Mouse (Mus musculus) MEL (cell line): ENCODE measurements around the gene Grcc10. TPM values are rescaled to one million over a fixed set of nuclear protein-coding genes. Genes with fewer than 3 reads are reported as not detected.

ENCODE experiments used
- DNase-seq: peaks from one replicate; pipeline ENCODE4 v3.0.0; 2011; ENCODE audit warnings: low read depth, low spot score
- H3K27ac ChIP-seq: 2 replicates; pipeline ENCODE4 v1.5.1; 2012; ENCODE audit warnings: low read depth, mild to moderate bottlenecking, control low read depth, low read length, moderate library complexity; ENCODE audit not compliant: control insufficient read depth
- H3K27me3 ChIP-seq, 2 experiments: fragments of 150-350 bp in 1 of 2; sonication (generic) in 1 of 2; 2 replicates each; pipeline ENCODE4 v1.6.1; 2012; ENCODE audit warnings: low read length in 2 of 2, mild to moderate bottlenecking in 2 of 2, improper control_type of control experiment in 1 of 2, moderate library complexity in 1 of 2; ENCODE audit not compliant: insufficient read depth in 2 of 2, control insufficient read depth in 1 of 2
- H3K36me3 ChIP-seq, 2 experiments: 2 replicates each; pipeline ENCODE4 v1.6.1; 2012 to 2014; ENCODE audit warnings: low read length in 2 of 2, improper control_type of control experiment in 1 of 2, inconsistent platforms in 1 of 2, mild to moderate bottlenecking in 1 of 2; ENCODE audit not compliant: insufficient read depth in 2 of 2, control insufficient read depth in 1 of 2
- H3K4me1 ChIP-seq, 2 experiments: fragments of 150-350 bp in 1 of 2; sonication (generic) in 1 of 2; 2 replicates each; pipeline ENCODE4 v1.6.1; 2012; ENCODE audit warnings: low read length in 2 of 2, improper control_type of control experiment in 1 of 2, mild to moderate bottlenecking in 1 of 2; ENCODE audit not compliant: insufficient read depth in 2 of 2, control insufficient read depth in 1 of 2
- H3K4me3 ChIP-seq, 2 experiments: fragments of 150-350 bp in 1 of 2; sonication (generic) in 1 of 2; 2 replicates each; pipeline ENCODE4 v1.5.1; 2012; ENCODE audit warnings: low read depth in 2 of 2, low read length in 2 of 2, mild to moderate bottlenecking in 2 of 2, moderate library complexity in 2 of 2, control low read depth in 1 of 2, improper control_type of control experiment in 1 of 2; ENCODE audit not compliant: control insufficient read depth in 1 of 2, insufficient read depth in 1 of 2
- H3K79me2 ChIP-seq: 2 replicates; pipeline ENCODE4 v1.6.1; 2012; ENCODE audit warnings: mild to moderate bottlenecking, low read length, moderate library complexity; ENCODE audit not compliant: control insufficient read depth, poor library complexity, insufficient read depth
- H3K9ac ChIP-seq: 2 replicates; pipeline ENCODE4 v1.6.1; 2012; ENCODE audit warnings: low read depth, mild to moderate bottlenecking, control low read depth, low read length, moderate library complexity; ENCODE audit not compliant: control insufficient read depth, poor library complexity, severe bottlenecking
- H3K9me3 ChIP-seq: fragments of 150-350 bp; sonication (generic); replicated peaks from 2 replicates; pipeline ENCODE4 v1.6.1; 2012; ENCODE audit warnings: mild to moderate bottlenecking, low read length, improper control_type of control experiment, moderate library complexity; ENCODE audit not compliant: insufficient read depth
- BHLHE40 ChIP-seq: IDR thresholded peaks from 2 replicates; pipeline ENCODE4 v1.6.1; 2012; ENCODE audit warnings: low read depth, mild to moderate bottlenecking, inconsistent platforms, low read length, improper control_type of control experiment, borderline replicate concordance
- CHD1 ChIP-seq: IDR thresholded peaks from 2 replicates; pipeline ENCODE4 v1.6.1; 2012; ENCODE audit warnings: low read depth, mild to moderate bottlenecking, inconsistent platforms, low read length, improper control_type of control experiment
- CHD2 ChIP-seq: IDR thresholded peaks from 2 replicates; pipeline ENCODE4 v1.6.1; 2011; ENCODE audit warnings: low read length, improper control_type of control experiment
- CTCF ChIP-seq, 3 experiments: IDR thresholded peaks in 2 of 3; conservative IDR thresholded peaks in 1 of 3; 2 replicates each; pipeline ENCODE4 v1.5.1; 2011 to 2012; ENCODE audit warnings: low read length in 3 of 3, low read depth in 2 of 3, mild to moderate bottlenecking in 2 of 3, improper control_type of control experiment in 1 of 3, inconsistent platforms in 1 of 3, mixed read lengths in 1 of 3, moderate library complexity in 1 of 3; ENCODE audit not compliant: control insufficient read depth in 1 of 3, insufficient read depth in 1 of 3, poor library complexity in 1 of 3, severe bottlenecking in 1 of 3
- E2F4 ChIP-seq: IDR thresholded peaks from 2 replicates; pipeline ENCODE4 v1.6.1; 2011; ENCODE audit warnings: low read depth, low read length, improper control_type of control experiment, borderline replicate concordance
- ELF1 ChIP-seq: IDR thresholded peaks from 2 replicates; pipeline ENCODE4 v1.6.1; 2014; ENCODE audit warnings: low read depth, mild to moderate bottlenecking, inconsistent platforms, low read length, improper control_type of control experiment, moderate library complexity
- EP300 ChIP-seq, 2 experiments: IDR thresholded peaks; 2 replicates each; pipeline ENCODE4 v1.6.1; 2011; ENCODE audit warnings: improper control_type of control experiment in 2 of 2, low read length in 2 of 2, low read depth in 1 of 2, mild to moderate bottlenecking in 1 of 2
- ETS1 ChIP-seq: IDR thresholded peaks from 2 replicates; pipeline ENCODE4 v1.6.1; 2012; ENCODE audit warnings: low read depth, mild to moderate bottlenecking, inconsistent platforms, low read length, improper control_type of control experiment, moderate library complexity
- GABPA ChIP-seq: IDR thresholded peaks from 2 replicates; pipeline ENCODE4 v1.6.1; 2012; ENCODE audit warnings: low read depth, mild to moderate bottlenecking, inconsistent platforms, low read length, improper control_type of control experiment, moderate library complexity
- GATA1 ChIP-seq: IDR thresholded peaks from 2 replicates; pipeline ENCODE4 v1.6.1; 2011; ENCODE audit warnings: low read depth, low read length, improper control_type of control experiment
- HCFC1 ChIP-seq: IDR thresholded peaks from 2 replicates; pipeline ENCODE4 v1.6.1; 2012; ENCODE audit warnings: low read depth, mild to moderate bottlenecking, inconsistent platforms, low read length, improper control_type of control experiment, moderate library complexity
- JUND ChIP-seq: IDR thresholded peaks from 2 replicates; pipeline ENCODE4 v1.6.1; 2011; ENCODE audit warnings: low read depth, mild to moderate bottlenecking, improper control_type of control experiment, low read length
- KAT2A ChIP-seq: conservative IDR thresholded peaks from 2 replicates; pipeline ENCODE4 v1.6.1; 2012; ENCODE audit warnings: low read depth, low read length, improper control_type of control experiment, inconsistent platforms
- MAFK ChIP-seq: IDR thresholded peaks from 2 replicates; pipeline ENCODE4 v1.6.1; 2011; ENCODE audit warnings: low read depth, mild to moderate bottlenecking, low read length, improper control_type of control experiment, borderline replicate concordance
- MAX ChIP-seq: IDR thresholded peaks from 2 replicates; pipeline ENCODE4 v1.6.1; 2011; ENCODE audit warnings: low read length, improper control_type of control experiment
- MEF2A ChIP-seq: IDR thresholded peaks from 2 replicates; pipeline ENCODE4 v1.6.1; 2014; ENCODE audit warnings: low read depth, mild to moderate bottlenecking, inconsistent platforms, low read length, improper control_type of control experiment; ENCODE audit not compliant: poor library complexity, insufficient replicate concordance, severe bottlenecking; ENCODE audit errors: extremely low read depth
- MXI1 ChIP-seq: IDR thresholded peaks from 2 replicates; pipeline ENCODE4 v1.6.1; 2011; ENCODE audit warnings: mild to moderate bottlenecking, low read depth, low read length, improper control_type of control experiment
- MYB ChIP-seq: IDR thresholded peaks from 2 replicates; pipeline ENCODE4 v1.6.1; 2011; ENCODE audit warnings: mild to moderate bottlenecking, low read depth, low read length, improper control_type of control experiment
- MYC ChIP-seq: IDR thresholded peaks from 2 replicates; pipeline ENCODE4 v1.6.1; 2011; ENCODE audit warnings: low read depth, mild to moderate bottlenecking, low read length, improper control_type of control experiment, moderate library complexity
- NELFE ChIP-seq: IDR thresholded peaks from 2 replicates; pipeline ENCODE4 v1.6.1; 2011; ENCODE audit warnings: low read depth, low read length, improper control_type of control experiment
- NRF1 ChIP-seq: IDR thresholded peaks from 2 replicates; pipeline ENCODE4 v1.6.1; 2014; ENCODE audit warnings: low read depth, mild to moderate bottlenecking, inconsistent platforms, low read length, improper control_type of control experiment, moderate library complexity; ENCODE audit not compliant: poor library complexity, insufficient read depth, severe bottlenecking
- POLR2A ChIP-seq, 2 experiments: IDR thresholded peaks; 2 replicates each; pipeline ENCODE4 v1.6.1; 2011 to 2012; ENCODE audit warnings: low read length in 2 of 2, mild to moderate bottlenecking in 2 of 2, control low read depth in 1 of 2, improper control_type of control experiment in 1 of 2, low read depth in 1 of 2, moderate library complexity in 1 of 2; ENCODE audit not compliant: control insufficient read depth in 1 of 2, insufficient read depth in 1 of 2, poor library complexity in 1 of 2
- POLR2AphosphoS2 ChIP-seq: IDR thresholded peaks from 2 replicates; pipeline ENCODE4 v1.6.1; 2011; ENCODE audit warnings: low read length, improper control_type of control experiment
- POLR2AphosphoS5 ChIP-seq: IDR thresholded peaks from 2 replicates; pipeline ENCODE4 v1.6.1; 2012; ENCODE audit warnings: low read depth, borderline replicate concordance, mild to moderate bottlenecking, inconsistent platforms, low read length, moderate library complexity, mixed read lengths
- RAD21 ChIP-seq: IDR thresholded peaks from 2 replicates; pipeline ENCODE4 v1.6.1; 2011; ENCODE audit warnings: mild to moderate bottlenecking, low read depth, low read length, improper control_type of control experiment
- RCOR1 ChIP-seq: IDR thresholded peaks from 2 replicates; pipeline ENCODE4 v1.6.1; 2012; ENCODE audit warnings: low read depth, mild to moderate bottlenecking, inconsistent platforms, low read length, improper control_type of control experiment
- SIN3A ChIP-seq: IDR thresholded peaks from 2 replicates; pipeline ENCODE4 v1.6.1; 2012; ENCODE audit warnings: low read length, improper control_type of control experiment, inconsistent platforms
- SMC3 ChIP-seq: IDR thresholded peaks from 2 replicates; pipeline ENCODE4 v1.6.1; 2011; ENCODE audit warnings: low read depth, low read length, improper control_type of control experiment
- TAL1 ChIP-seq: IDR thresholded peaks from 2 replicates; pipeline ENCODE4 v1.6.1; 2012; ENCODE audit warnings: mild to moderate bottlenecking, inconsistent platforms, low read length, moderate library complexity, mixed read lengths
- TBP ChIP-seq: IDR thresholded peaks from 2 replicates; pipeline ENCODE4 v1.8.0; 2011; ENCODE audit warnings: low read depth, low read length, improper control_type of control experiment
- TCF12 ChIP-seq: IDR thresholded peaks from 2 replicates; pipeline ENCODE4 v1.6.1; 2014; ENCODE audit warnings: low read depth, mild to moderate bottlenecking, inconsistent platforms, low read length, improper control_type of control experiment, moderate library complexity
- UBTF ChIP-seq: IDR thresholded peaks from 2 replicates; pipeline ENCODE4 v1.6.1; 2012; ENCODE audit warnings: low read depth, mild to moderate bottlenecking, inconsistent platforms, low read length, improper control_type of control experiment, moderate library complexity, borderline replicate concordance; ENCODE audit not compliant: insufficient read depth
- USF2 ChIP-seq, 2 experiments: IDR thresholded peaks; 2 replicates each; pipeline ENCODE4 v1.6.1; 2011 to 2012; ENCODE audit warnings: improper control_type of control experiment in 2 of 2, low read length in 2 of 2, borderline replicate concordance in 1 of 2, inconsistent platforms in 1 of 2, low read depth in 1 of 2, mild to moderate bottlenecking in 1 of 2; ENCODE audit not compliant: insufficient read depth in 1 of 2
- ZC3H11A ChIP-seq: IDR thresholded peaks from 2 replicates; pipeline ENCODE4 v1.6.1; 2012; ENCODE audit warnings: low read depth, mild to moderate bottlenecking, inconsistent platforms, low read length, improper control_type of control experiment
- ZKSCAN1 ChIP-seq: IDR thresholded peaks from 2 replicates; pipeline ENCODE4 v1.6.1; 2012; ENCODE audit warnings: low read depth, mild to moderate bottlenecking, inconsistent platforms, low read length, improper control_type of control experiment, moderate library complexity
- ZMIZ1 ChIP-seq: IDR thresholded peaks from 2 replicates; pipeline ENCODE4 v1.6.1; 2012; ENCODE audit warnings: low read depth, mild to moderate bottlenecking, inconsistent platforms, low read length, improper control_type of control experiment, moderate library complexity
- ZNF384 ChIP-seq: IDR thresholded peaks from 2 replicates; pipeline ENCODE4 v1.6.1; 2012; ENCODE audit warnings: low read depth, mild to moderate bottlenecking, inconsistent platforms, low read length, improper control_type of control experiment
- polyA plus RNA-seq, 2 experiments: library from polyadenylated mRNA; stranded (reverse) in 1 of 2; unstranded in 1 of 2; fragments of >175 nt in 1 of 2; fragments of >200 nt in 1 of 2; gene quantifications; 2 replicates each; pipeline versions ENCODE4 v1.2.1 to v1.2.4; 2012; ENCODE audit warnings: low replicate concordance in 2 of 2, low read depth in 1 of 2; ENCODE audit not compliant: insufficient read length in 2 of 2, insufficient read depth in 1 of 2, missing spikeins in 1 of 2
- total RNA-seq: library from RNA; depleted of rRNA; stranded (reverse); fragments of 300-350 nt; gene quantifications from 2 replicates; pipeline ENCODE4 v1.2.3, GENCODE M21; 2012

The Grcc10 gene
- total and polyA plus RNA-seq, 3 experiments = 57.4 to 62.9 TPM; not detected in 1

DNA sequence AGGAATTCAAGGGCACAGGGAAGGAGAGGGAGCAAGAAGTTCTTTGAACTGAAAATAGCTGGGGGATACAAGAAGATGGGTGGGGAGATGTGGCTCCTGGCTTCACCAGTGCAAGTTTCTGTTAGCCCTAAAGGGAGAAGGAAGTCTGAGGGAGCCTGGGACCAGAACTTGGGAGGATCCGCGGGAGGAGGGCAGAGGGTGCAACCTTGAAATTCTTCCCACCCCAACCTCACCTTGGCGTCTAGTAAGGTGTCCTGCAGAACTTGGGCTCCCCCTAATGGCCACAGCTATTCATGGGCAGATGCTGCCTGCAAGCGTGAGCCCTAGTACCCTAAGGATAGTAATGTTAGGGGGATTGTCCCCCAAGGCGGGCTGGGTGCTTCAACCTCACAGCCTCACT is 18.1 kb upstream of the Grcc10 start:
- Histone ChIP-seq H3K4me3 (peak overlapping the region; percentile 31 to 40; a peak in 3 of 4 replicates), H3K9ac (peak overlapping the region; percentile 71), H3K4me1 (peaks cover 2 to 32% of the 10 kb centered on the region in 2 experiments; a peak in 3 of 4 replicates), H3K27ac (peak overlapping the region; percentile 24; the same call in 1 of the 2 replicates), H3K79me2 (peaks cover 14% of the 10 kb centered on the region), H3K36me3 (peaks cover 0 to 2% of the 10 kb centered on the region in 2 experiments; a peak in 1 of 4 replicates), H3K9me3 (no peaks in the 10 kb centered on the region), H3K27me3 (no peaks in the 10 kb centered on the region)
- DNase-seq = peak; percentile 94
- no peak for TF ChIP-seq USF2 (IDR thresholded peaks at IDR 0.05; ENCODE audit: borderline replicate concordance in 1 of 2, insufficient read depth in 1 of 2, low read depth in 1 of 2, low read length in 2 of 2)
- no peak for TF ChIP-seq RCOR1
- TF ChIP-seq JUND = no peak
- no peak for TF ChIP-seq CHD1
- TF ChIP-seq ZNF384 = no peak
- TF ChIP-seq ZC3H11A = peak; percentile 56
- no peak for TF ChIP-seq MEF2A
- no peak for TF ChIP-seq CHD2
- no peak for TF ChIP-seq BHLHE40
- TF ChIP-seq ETS1 = no peak
- no peak for TF ChIP-seq MYB
- no peak for TF ChIP-seq GATA1
- no peak for TF ChIP-seq GABPA
- no peak for TF ChIP-seq NELFE
- no peak for TF ChIP-seq MAX
- TF ChIP-seq POLR2A (IDR thresholded peaks at IDR 0.05; ENCODE audit: control insufficient read depth in 1 of 2, insufficient read depth in 1 of 2, low read depth in 1 of 2, low read length in 2 of 2, poor library complexity in 1 of 2) = peak in 1 of 2 experiments; percentile 51; a peak in 2 of 4 replicates
- TF ChIP-seq MAFK = no peak
- TF ChIP-seq E2F4 = no peak
- peak; percentile 73; the same call in 1 of the 2 replicates for TF ChIP-seq SIN3A
- TF ChIP-seq SMC3 = peak; percentile 80
- TF ChIP-seq UBTF = no peak
- TF ChIP-seq KAT2A = no peak
- 0 out of 2 replicates have a peak, but pooled peaks have one; percentile 20 for TF ChIP-seq MYC
- TF ChIP-seq POLR2AphosphoS5 = no peak
- TF ChIP-seq MXI1 = no peak
- TF ChIP-seq EP300 (IDR thresholded peaks at IDR 0.05; ENCODE audit: low read depth in 1 of 2, low read length in 2 of 2) = no peak
- 0 out of 2 replicates have a peak, but pooled peaks have one; percentile 26 for TF ChIP-seq TCF12
- TF ChIP-seq HCFC1 = peak; percentile 75
- 0 out of 2 replicates have a peak, but pooled peaks have one; percentile 54 for TF ChIP-seq TBP
- no peak for TF ChIP-seq TAL1
- TF ChIP-seq CTCF (IDR thresholded peaks at IDR 0.05 in 2 of 3, conservative IDR thresholded peaks at IDR 0.05 in 1 of 3; ENCODE audit: control insufficient read depth in 1 of 3, insufficient read depth in 1 of 3, low read depth in 2 of 3, low read length in 3 of 3, poor library complexity in 1 of 3, severe bottlenecking in 1 of 3) = peak; percentile 92 to 95 (median 94)
- no peak for TF ChIP-seq ZMIZ1
- TF ChIP-seq ELF1 = peak; percentile 16; the same call in 1 of the 2 replicates
- no peak for TF ChIP-seq ZKSCAN1
- no peak; the same call in 1 of the 2 replicates for TF ChIP-seq POLR2AphosphoS2
- no peak for TF ChIP-seq NRF1
- TF ChIP-seq RAD21 = peak; percentile 95
